Mouse (Mus musculus) embryo, embryonic 9.5 days (tissue): ENCODE results near the gene 4933412E24Rik.
A peak's percentile ranks its signal among the peaks of the same experiment; 100 is the strongest.

Source experiments
- DNase-seq: peaks from one replicate; pipeline ENCODE4 v3.0.0-alpha.2; 2017; ENCODE audit errors: extremely low spot score

Gene 4933412E24Rik

DNA sequence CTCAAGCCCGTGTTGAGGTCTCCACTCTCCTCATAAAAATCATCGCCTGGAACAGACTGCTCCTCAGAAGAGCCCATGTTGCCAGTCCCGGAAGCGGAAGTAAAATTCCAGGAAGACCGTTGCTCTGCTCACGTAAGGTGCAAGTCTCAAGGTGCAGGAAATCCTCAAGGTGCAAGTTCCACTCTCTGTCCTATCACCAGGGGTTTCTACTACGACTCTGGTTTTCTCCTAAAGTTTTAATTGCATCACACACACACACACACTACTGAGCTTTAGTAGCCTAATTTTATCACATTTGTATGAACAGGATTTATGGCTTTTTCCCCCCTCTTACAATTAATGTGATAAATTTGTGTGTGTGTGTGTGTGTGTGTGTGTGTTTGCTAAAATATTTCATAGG, at the start of gene 4933412E24Rik:
Gene 4933412E24Rik (minus strand): TSS at position 101 of the 400 bp plus-strand sequence.
- no peak for DNase-seq

DNA sequence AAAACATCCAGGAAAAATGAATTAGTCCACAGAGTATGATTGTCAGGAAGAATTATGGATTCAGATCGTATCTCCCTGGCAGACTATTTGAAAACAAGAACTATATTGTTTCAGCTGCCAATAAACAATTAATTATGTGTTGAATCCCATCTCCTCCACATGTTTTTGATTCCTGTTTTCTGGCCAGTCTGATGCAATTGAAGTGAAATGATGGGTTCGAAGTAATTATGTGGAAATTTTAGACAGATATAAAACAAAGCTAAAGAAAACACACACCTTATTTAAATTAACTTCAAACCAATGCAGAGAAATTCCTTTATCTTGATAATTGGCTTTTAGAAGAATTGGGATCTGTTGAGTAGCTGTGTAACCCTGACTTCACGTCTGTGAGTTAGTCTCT, 14.3 kb upstream of the 4933412E24Rik start:
- DNase-seq: no peak

DNA sequence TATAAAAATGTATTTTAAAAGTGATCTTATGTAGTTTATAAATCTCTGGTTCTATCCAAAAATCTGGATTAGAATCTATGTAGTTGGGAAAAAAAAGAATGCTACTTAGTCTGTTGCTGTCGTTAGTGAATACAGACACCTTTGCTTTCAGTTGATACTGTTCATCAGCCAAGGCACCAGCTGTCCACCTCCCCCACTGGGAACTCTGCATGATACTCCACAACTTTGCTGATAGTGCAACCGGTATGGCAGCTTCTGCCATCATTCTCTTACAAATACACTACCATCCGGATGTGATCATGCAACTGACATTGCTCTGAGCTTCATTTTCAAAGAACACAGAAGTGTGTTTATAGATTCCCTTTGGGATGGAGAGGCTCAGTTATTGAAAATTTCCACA, 4.8 kb upstream of the 4933412E24Rik start:
- DNase-seq: no peak

DNA sequence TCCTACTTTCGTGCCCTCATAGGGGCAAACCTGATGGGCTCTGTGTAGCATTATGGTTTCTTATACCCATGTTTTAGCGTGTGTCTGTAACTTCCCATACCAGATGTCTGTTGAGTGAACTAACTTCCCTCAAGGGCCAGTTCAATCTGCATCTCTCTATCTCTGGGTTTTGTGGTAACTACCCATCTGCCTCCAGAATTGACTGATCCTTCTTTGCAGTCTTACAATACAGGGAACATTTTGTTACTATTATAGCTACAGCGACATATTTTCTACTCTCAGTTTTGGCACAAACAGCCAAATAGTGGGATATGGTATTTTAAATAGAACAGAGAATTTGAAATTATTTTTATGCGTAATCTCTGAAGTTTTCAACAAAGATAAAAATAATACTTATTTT, 6.2 kb downstream of the 4933412E24Rik start:
- no peak for DNase-seq

DNA sequence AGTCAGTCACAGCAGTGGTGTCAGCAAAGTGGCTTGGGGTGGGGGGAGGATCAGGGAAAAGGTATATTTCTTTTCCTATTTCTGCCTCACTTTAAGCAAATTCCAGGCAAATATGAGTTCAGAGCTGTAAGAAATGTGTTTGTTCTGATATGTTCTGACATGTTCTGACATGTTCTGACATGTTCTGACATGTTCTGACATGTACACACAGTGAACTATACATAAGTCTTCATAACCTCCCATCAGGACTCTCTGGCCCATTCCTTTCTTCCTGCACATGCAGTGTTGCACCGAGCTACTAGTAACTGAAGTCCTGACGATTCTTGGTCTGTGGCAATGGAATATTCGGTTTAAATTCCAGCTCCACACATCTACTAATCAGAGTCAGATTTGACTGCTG, 6.8 kb downstream of the 4933412E24Rik start:
- no peak for DNase-seq

DNA sequence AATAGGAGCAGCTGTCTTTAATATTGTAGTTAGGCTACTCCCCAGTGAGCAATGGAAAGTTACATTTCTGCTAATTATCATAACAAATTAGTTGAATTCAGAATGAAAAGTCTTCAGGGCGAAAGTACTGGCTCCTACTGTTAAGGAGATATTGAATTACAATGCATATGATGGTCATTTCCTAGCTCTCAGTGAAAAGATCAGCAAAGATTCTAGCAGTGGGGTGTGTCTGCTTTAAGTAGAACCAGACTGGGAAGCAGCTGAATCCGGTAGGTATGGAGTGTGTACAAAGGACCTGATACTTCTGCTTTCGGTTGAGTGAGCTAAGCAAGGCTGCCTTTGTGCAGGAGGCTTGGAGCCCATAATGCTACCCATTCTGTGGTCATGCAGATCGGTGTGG, 32.6 kb downstream of the 4933412E24Rik start:
- DNase-seq: no peak

DNA sequence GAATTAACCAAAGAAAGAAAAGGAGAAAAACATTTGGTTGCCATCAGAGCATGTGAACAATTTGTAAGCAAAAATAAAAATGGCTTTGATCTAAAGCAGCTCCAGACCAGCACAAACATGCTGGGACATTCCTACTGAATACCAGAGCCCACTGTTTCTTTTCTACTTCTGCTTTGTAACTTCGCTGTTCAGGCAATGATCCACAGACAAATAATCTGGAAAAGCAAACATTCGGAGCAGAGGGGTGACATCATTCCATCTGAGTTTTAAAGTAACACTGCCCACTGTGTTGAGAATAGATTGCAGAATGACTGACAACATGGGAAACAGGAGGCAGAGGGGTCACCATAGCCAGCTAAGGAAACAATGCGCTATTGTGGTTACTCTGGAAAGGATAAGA, 41.1 kb downstream of the 4933412E24Rik start:
- DNase-seq: peak; percentile 6

DNA sequence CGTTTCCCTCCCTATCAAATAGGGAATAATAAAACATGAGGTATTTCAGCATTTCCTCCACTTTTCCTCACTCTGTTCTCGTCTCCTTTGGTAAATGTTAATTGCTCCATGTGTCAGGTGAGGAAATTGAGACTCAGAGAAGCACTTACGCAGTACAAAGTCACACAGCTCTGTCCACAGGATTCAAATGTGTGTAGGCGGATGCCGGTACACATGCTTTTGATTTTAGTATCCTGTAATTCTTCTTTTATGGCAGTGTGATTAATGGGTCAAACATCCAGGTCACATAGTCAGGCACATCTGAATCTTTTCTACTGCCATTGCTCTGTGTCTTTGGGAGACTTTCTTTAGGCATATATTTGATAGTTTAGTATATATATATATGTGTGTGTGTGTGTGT, 41.8 kb downstream of the 4933412E24Rik start:
- DNase-seq: no peak

DNA sequence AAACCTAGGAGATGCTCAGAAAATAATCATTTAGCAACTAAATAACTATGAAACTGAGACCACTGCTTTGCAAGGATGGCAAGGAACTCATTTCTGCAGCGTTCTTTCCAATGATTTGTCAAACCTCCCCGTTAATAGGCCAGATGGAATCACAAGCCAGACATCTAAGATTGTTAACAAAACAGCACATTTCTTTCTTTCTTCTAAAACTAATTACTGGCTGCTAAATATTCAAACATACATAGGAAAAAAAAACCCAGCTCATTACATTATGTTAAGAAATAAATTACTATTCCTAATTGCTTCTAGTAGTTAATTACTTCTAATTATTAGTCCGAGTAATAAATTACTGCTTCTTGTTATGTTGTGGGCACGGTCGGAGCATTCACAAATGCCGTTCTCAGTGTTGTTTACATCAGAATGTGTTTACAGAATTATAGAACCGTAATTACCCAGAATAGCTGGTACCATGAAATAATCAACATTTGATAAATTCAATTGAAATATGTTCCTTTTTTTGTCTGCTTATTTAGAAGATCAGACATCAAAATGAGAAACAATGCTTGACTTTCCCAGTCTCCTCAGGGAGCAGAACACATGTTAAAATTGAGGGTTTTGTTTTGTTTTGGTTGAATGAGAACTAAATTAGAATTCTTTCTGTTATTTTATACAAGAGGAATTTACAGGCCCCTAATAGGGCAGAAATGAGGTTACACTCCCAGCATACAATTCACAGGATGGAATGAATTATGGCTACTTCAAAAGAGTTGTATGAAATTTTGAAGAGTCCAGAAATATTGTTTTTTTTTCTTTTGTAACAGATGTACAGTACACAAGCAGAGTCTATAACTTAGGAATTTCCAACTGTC, 42.5 kb downstream of the 4933412E24Rik start:
- no peak for DNase-seq
